Mouse (Mus musculus) spleen, adult 2 months (tissue): ENCODE results near the gene Mfsd4b1.

ENCODE experiments used
- CTCF ChIP-seq: fragments of 200-500 bp; IDR thresholded peaks from 2 replicates; pipeline ENCODE4 v1.5.1; 2011; ENCODE audit warnings: mild to moderate bottlenecking, inconsistent platforms; ENCODE audit not compliant: insufficient read depth, insufficient read length, insufficient replicate concordance; ENCODE audit errors: extremely low read depth
- POLR2A ChIP-seq: fragments of 200-500 bp; IDR thresholded peaks from 2 replicates; pipeline ENCODE4 v1.6.1; 2011; ENCODE audit warnings: low read depth, low read length, inconsistent platforms

DNA sequence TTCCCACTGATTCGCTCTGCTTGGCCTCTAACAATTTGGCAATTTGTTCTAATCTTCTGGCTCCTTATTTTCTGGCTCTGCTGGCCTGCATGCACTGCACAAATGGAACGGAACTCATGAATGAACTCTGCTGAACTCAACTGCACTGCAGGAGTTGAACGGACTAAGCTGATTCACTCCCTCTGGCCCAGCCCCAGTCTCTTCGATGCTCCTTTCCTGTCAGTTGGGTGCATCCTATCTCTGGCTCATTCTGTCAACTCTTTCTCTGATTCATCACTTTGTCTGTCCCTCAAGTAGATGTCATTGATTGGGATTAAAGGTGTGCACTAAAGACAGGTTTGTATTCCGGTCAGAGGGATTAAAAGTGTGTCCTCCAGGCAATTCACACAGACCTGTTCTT is 1.5 kb upstream of the Mfsd4b1 start:
- TF ChIP-seq POLR2A = no peak
- no peak for TF ChIP-seq CTCF
